Mouse (Mus musculus) heart, adult 2 months (tissue): ENCODE measurements around the gene Slc9a2. TPM values are rescaled to one million over a fixed set of nuclear protein-coding genes. Genes with fewer than 3 reads are reported as not detected.

Source experiments
- DNase-seq, 2 experiments: peaks; one replicate each; pipeline ENCODE4 v3.0.0; 2021
- H3K27ac ChIP-seq: fragments of 200-600 bp; 2 replicates; pipeline ENCODE4 v1.8.1; 2022
- H3K27me3 ChIP-seq: fragments of 200-500 bp; 2 replicates; pipeline ENCODE4 v1.6.1; 2012; ENCODE audit warnings: mild to moderate bottlenecking, low read length, inconsistent platforms, mixed read lengths; ENCODE audit not compliant: control insufficient read depth, insufficient read depth
- H3K36me3 ChIP-seq: fragments of 200-500 bp; 2 replicates; pipeline ENCODE4 v1.6.1; 2012; ENCODE audit warnings: low read length, inconsistent platforms; ENCODE audit not compliant: control insufficient read depth, insufficient read depth
- H3K4me1 ChIP-seq: fragments of 200-500 bp; 2 replicates; pipeline ENCODE4 v1.6.1; 2011; ENCODE audit warnings: low read length; ENCODE audit not compliant: control insufficient read depth, insufficient read depth
- H3K4me3 ChIP-seq: fragments of 200-600 bp; 2 replicates; pipeline ENCODE4 v1.8.1; 2022
- H3K79me2 ChIP-seq: fragments of 200-500 bp; replicated peaks from 2 replicates; pipeline ENCODE4 v1.6.1; 2012; ENCODE audit warnings: mild to moderate bottlenecking, inconsistent platforms, low read length, moderate library complexity, mixed read lengths; ENCODE audit not compliant: control insufficient read depth, insufficient read depth
- H3K9ac ChIP-seq: fragments of 200-500 bp; 2 replicates; pipeline ENCODE4 v1.6.1; 2012; ENCODE audit warnings: low read depth, mild to moderate bottlenecking, control low read depth, inconsistent platforms, low read length, mixed read lengths
- CTCF ChIP-seq: fragments of 200-600 bp; IDR thresholded peaks from 2 replicates; pipeline ENCODE4 v1.8.1; 2022; ENCODE audit warnings: antibody characterized with exemption, mild to moderate bottlenecking, moderate library complexity
- EP300 ChIP-seq: fragments of 200-500 bp; IDR thresholded peaks from 2 replicates; pipeline ENCODE4 v1.6.1; 2011; ENCODE audit warnings: low read depth, low read length, control low read depth; ENCODE audit not compliant: insufficient read depth
- POLR2A ChIP-seq: fragments of 200-500 bp; IDR thresholded peaks from 2 replicates; pipeline ENCODE4 v1.6.1; 2011; ENCODE audit warnings: mild to moderate bottlenecking, low read depth, low read length, control low read depth; ENCODE audit not compliant: insufficient read depth
- WGBS: fragments of 180-500 bp; shearing (Covaris S2); methylation state at CpG from one replicate; pipeline ENCODE4 v1.1.7; 2018; 5-methylcytosine and 5-hydroxymethylcytosine counted together
- intact Hi-C: fragments of 180-260 bp; cut with DNase I; formaldehyde crosslinking; loops from one replicate; pipeline ENCODE4 v1.15.1; 2025
- polyA plus RNA-seq: library from polyadenylated mRNA; depleted of rRNA; stranded (reverse); fragments of >200 nt; gene quantifications from 2 replicates; pipeline ENCODE4 v1.2.3, GENCODE M21; 2012
- total RNA-seq, 2 experiments: library from RNA; stranded (reverse); gene quantifications; 2 replicates each; pipeline ENCODE4 v1.2.3; 2021

Gene Slc9a2
- total and polyA plus RNA-seq, 3 experiments: 1.3 to 3.2 (median 1.4) TPM

GRCm38 (mm10) chr1:40771196-40771970 is 91.0 kb downstream of the Slc9a2 start:
- intact Hi-C loops: no loop called here
- Histone ChIP-seq H3K27ac (no peak overlapping the region), H3K4me3 (no peak overlapping the region), H3K9ac (no peak overlapping the region), H3K4me1 (no peaks in the 10 kb centered on the region), H3K79me2 (no peaks in the 10 kb centered on the region), H3K27me3 (no peaks in the 10 kb centered on the region), H3K36me3 (no peaks in the 10 kb centered on the region; the same call in 1 of the 2 replicates)
- no peak for DNase-seq
- 89% methylated on average over 7 of the region's 7 CpGs for WGBS
- TF ChIP-seq POLR2A: no peak
- no peak for TF ChIP-seq EP300
- TF ChIP-seq CTCF: no peak

GRCm38 (mm10) chr1:40773234-40773633 is 92.9 kb downstream of the Slc9a2 start:
- TF ChIP-seq EP300: no peak
- no peak for TF ChIP-seq POLR2A
- no peak for TF ChIP-seq CTCF
- H3K27me3 ChIP-seq: no peaks in the 10 kb centered on the region
- no peaks in the 10 kb centered on the region; the same call in 1 of the 2 replicates for H3K36me3 ChIP-seq
- 80% methylated on average over 5 of the region's 5 CpGs for WGBS
- no peaks in the 10 kb centered on the region for H3K4me1 ChIP-seq
- no peaks in the 10 kb centered on the region for H3K79me2 ChIP-seq
- H3K27ac ChIP-seq: no peak overlapping the region
- H3K9ac ChIP-seq: no peak overlapping the region
- no peak for DNase-seq
- intact Hi-C loops: no loop called here
- H3K4me3 ChIP-seq: no peak overlapping the region

- 92% methylated on average over 10 of the region's 10 CpGs for WGBS
- H3K4me3 ChIP-seq: no peak overlapping the region
- H3K9ac ChIP-seq: no peak overlapping the region
- H3K27ac ChIP-seq: no peak overlapping the region
- no peaks in the 10 kb centered on the region for H3K4me1 ChIP-seq
- intact Hi-C loops: no loop called here
- TF ChIP-seq POLR2A: no peak
- TF ChIP-seq EP300: no peak
- TF ChIP-seq CTCF: no peak
- H3K36me3 ChIP-seq: no peaks in the 10 kb centered on the region; the same call in 1 of the 2 replicates
- no peaks in the 10 kb centered on the region for H3K79me2 ChIP-seq
- DNase-seq: no peak
- no peaks in the 10 kb centered on the region for H3K27me3 ChIP-seq
Observed at GRCm38 (mm10) chr1:40774040-40774439, 93.7 kb downstream of the Slc9a2 start.

GRCm38 (mm10) chr1:40776102-40776501 is 95.7 kb downstream of the Slc9a2 start:
- 75% methylated on average over 2 of the region's 2 CpGs for WGBS
- intact Hi-C loops: no loop called here
- no peaks in the 10 kb centered on the region for H3K4me1 ChIP-seq
- H3K36me3 ChIP-seq: no peaks in the 10 kb centered on the region; the same call in 1 of the 2 replicates
- no peak for DNase-seq
- TF ChIP-seq EP300 (no peak), CTCF (no peak), POLR2A (no peak)
- H3K9ac ChIP-seq: no peak overlapping the region
- H3K27me3 ChIP-seq: no peaks in the 10 kb centered on the region
- no peaks in the 10 kb centered on the region for H3K79me2 ChIP-seq
- no peak overlapping the region for H3K27ac ChIP-seq
- H3K4me3 ChIP-seq: no peak overlapping the region

- H3K4me1 ChIP-seq: no peaks in the 10 kb centered on the region
- H3K27ac ChIP-seq: no peak overlapping the region
- 76% methylated on average over 3 of the region's 3 CpGs for WGBS
- no peak overlapping the region for H3K4me3 ChIP-seq
- TF ChIP-seq EP300: no peak
- TF ChIP-seq POLR2A: no peak
- TF ChIP-seq CTCF: no peak
- H3K27me3 ChIP-seq: no peaks in the 10 kb centered on the region
- no peak overlapping the region for H3K9ac ChIP-seq
- no peaks in the 10 kb centered on the region; the same call in 1 of the 2 replicates for H3K36me3 ChIP-seq
- no peak for DNase-seq
- no peaks in the 10 kb centered on the region for H3K79me2 ChIP-seq
- intact Hi-C loops: no loop called here
Observed at GRCm38 (mm10) chr1:40776763-40777162, 96.4 kb downstream of the Slc9a2 start.

DNA sequence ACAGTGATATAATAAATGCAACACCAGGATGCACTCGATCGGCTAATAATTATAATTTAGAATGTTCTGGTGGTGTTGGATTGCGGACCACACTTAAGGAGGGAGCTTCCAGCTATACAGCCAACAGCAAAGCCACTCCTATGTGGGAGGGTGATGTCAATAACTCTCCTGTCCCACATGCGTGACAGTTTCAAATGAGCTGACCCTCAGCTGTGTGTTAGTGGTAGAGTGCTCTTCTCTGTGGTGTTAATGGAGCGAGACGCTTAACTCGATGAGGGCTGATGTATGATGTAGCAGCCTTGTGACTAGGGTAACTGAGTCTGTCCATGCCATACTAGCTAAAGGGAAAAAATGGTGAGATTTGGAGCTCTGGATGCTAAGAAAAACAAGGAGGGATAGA is 103.1 kb downstream of the Slc9a2 start:
- Histone ChIP-seq H3K27me3 (no peaks in the 10 kb centered on the region), H3K79me2 (no peaks in the 10 kb centered on the region), H3K4me1 (no peaks in the 10 kb centered on the region), H3K9ac (no peak overlapping the region), H3K4me3 (no peak overlapping the region), H3K36me3 (no peaks in the 10 kb centered on the region), H3K27ac (no peak overlapping the region)
- 98% methylated on average over 7 of the region's 7 CpGs for WGBS
- intact Hi-C loops: no loop called here
- no peak for DNase-seq
- TF ChIP-seq EP300 (no peak), POLR2A (no peak), CTCF (no peak)
